Mouse (Mus musculus): Measurements from ENCODE around the gene Tyms. TPM values are rescaled to one million over a fixed set of nuclear protein-coding genes. Genes with fewer than 3 reads are reported as not detected.
"Not testable (repeated sequence)": the region's sequence is repeated elsewhere in the genome, so short reads cannot be mapped to it uniquely, and the experiment has no call there.

Gene Tyms
- total RNA-seq, 2 experiments from 2014 or later = 6.4 to 6.6 TPM

DNA sequence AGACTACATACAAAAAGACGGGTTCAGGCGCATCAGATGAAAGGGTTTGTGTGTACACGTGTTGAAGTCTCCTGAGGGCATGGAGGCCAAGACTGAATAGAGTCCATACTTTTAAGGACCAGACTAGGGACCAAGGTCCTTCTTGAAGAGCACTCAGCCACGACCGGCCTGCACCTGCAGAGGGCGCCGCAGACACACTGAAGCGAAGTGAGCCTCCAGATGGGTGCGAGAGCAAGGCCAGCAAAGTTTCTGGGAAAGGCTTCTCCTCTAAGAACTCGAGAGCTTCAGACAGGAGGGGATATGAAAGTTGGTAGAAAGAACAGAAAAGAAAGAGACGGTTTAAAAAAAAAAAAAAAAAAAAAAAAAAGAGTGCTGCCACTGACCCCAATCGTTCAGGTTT lies 30.9 kb upstream of the Tyms start:
- DNase-seq (ENCODE audit: extremely low spot score in 1 of 2, low spot score in 1 of 2) = peak in 1 of 2 experiments; percentile 71

GRCm38 (mm10) chr5:30103340-30103739 lies 29.9 kb upstream of the Tyms start:
- no peak for DNase-seq (ENCODE audit: extremely low spot score in 1 of 2, low spot score in 1 of 2)

DNA sequence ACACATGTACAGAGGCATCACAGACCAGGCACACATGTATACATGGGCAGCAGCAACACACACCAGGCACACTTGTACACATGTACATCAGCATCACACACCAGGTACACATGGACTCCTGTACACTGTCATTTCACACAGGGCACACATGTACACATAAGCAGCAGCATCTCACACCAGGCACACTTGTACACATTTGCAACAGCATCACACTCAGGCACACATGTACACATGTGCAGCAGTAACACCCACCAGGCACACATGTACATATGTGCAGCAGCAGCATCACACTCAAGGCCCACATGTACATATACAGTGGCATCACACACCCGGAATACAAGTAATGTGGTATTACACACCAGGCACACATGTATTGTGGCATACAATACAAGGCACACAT lies 24.8 kb upstream of the Tyms start:
- peak in 1 of 2 experiments; percentile 2 for DNase-seq (ENCODE audit: extremely low spot score in 1 of 2, low spot score in 1 of 2)

DNA sequence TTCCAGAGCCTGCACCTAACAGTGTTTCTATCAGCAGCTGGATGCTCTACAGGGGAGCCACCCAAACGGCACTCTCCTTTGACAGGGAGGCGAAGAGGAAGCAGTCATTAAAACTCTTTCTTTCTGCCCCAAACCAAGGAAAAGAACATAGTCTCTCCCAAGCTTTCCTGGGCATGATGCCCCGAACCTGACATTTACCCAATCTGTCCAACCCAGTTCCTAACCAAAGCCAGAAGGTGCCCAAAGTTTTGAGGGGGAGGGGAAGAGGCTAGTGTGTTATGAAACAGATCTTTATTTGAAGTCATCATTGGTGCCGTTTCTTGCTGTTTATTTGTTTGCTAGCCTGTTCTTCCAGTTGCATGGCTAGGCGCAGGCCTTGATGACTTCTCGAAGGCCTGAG lies 22.3 kb upstream of the Tyms start:
- peak in 1 of 2 experiments; percentile 5 for DNase-seq (ENCODE audit: extremely low spot score in 1 of 2, low spot score in 1 of 2)

DNA sequence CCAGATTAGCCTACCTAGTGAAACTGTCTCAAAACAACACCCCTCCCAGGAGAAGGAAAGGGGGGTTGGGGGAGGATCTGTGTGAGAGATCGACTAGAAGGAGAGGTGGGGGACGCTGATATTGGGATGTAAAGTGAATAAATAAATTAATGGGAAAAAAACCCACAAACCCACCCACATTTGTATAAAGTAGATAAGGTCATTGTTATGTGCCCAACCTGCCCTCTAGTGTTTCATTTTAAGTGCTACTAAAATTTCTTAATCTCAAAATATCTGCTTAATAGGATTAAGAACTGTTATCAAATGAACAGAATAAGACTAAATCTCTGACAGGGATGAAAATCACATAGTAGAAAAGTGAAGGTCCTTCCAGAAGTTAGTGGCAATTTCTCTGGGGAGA lies 21.0 kb upstream of the Tyms start:
- DNase-seq (ENCODE audit: extremely low spot score in 1 of 2, low spot score in 1 of 2) = no peak

GRCm38 (mm10) chr5:30092701-30093100 lies 19.3 kb upstream of the Tyms start:
- no peak for DNase-seq (ENCODE audit: extremely low spot score in 1 of 2, low spot score in 1 of 2)

DNA sequence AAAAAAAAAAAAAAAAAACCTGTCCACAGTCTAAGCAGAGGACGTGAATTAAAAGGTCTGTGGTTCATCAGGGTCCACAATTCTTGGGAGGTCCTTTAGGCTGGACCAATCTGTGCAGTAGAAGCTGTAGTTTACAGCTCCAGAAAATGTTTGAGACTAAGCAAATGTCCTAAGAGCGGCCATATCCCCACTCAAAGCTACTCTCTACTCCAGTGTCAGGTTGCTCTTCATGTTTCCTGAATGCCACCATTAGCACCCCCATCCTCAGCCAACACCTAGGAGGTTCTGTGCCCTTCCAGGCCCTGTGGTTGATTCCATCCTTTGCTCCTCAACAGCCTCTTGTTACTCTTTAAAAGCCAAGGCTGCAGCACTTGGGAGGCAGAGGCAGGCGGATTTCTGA lies 1.0 kb downstream of the Tyms start:
- no peak for DNase-seq (ENCODE audit: extremely low spot score in 1 of 2, low spot score in 1 of 2)

DNA sequence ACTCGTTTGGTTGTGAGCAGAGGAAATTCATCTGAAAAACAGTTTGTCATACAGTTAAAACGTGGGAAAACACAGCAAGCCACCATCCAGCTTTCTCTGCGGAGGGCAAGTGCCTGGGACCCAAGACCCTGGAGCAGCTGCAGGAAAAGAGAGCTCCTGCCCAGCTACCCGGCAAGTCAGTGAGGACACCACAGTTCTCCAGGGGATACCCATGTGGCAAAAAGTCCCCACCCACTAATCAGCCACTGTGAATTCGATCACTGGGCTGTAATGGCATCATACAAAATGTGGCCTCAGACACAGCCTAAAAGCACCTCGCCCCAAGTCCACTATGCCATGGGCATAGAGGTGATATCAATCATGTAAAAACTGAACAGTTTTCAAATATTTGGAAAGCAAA lies 1.7 kb downstream of the Tyms start:
- no peak for DNase-seq (ENCODE audit: extremely low spot score in 1 of 2, low spot score in 1 of 2)

DNA sequence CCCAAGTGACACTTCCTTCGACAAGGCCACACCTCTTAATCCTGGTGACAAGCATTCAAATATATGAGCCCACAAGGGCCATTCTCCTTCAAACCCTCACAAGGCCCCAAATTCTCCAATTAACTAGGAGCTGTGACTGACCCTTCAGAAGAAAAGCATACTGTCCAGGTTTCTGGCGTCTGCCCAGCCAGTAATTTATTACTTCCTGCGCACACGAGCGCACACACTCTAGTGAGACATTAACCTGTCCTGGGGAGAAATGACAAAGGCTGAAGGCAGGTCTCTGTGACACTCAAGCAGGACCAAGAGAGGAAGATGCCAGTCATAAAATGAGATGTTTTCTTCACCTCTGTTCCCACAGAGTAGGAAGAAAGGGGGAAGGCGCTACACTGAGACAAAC lies 5.7 kb downstream of the Tyms start:
- no peak for DNase-seq (ENCODE audit: extremely low spot score in 1 of 2, low spot score in 1 of 2)

DNA sequence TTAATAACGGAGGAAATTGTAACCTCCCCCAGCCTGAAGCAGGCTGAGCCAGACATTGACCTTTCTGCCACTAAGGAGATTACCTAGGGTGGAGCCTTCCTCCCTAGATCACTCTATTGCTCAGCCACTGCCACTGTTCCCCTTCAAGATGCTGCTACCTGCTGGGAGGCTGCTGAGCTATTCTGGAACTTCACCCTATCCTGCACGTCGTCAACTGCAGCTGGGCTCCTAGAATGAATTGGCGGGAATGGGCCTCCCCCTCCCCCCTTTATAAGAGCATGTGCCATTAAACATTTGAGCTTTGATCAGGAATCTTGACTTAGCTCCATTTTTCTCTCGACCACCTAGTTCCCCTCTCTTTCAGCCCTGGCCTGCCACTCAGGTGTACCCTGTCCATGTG lies 13.8 kb downstream of the Tyms start:
- not testable (repeated sequence) for DNase-seq (ENCODE audit: extremely low spot score in 1 of 2, low spot score in 1 of 2)

GRCm38 (mm10) chr5:30058216-30058731 lies 15.1 kb downstream of the Tyms start:
- DNase-seq (ENCODE audit: extremely low spot score in 1 of 2, low spot score in 1 of 2) = no peak

GRCm38 (mm10) chr5:30039841-30040240 lies 33.6 kb downstream of the Tyms start:
- DNase-seq (ENCODE audit: extremely low spot score in 1 of 2, low spot score in 1 of 2) = not testable (repeated sequence)

- not testable (repeated sequence) for DNase-seq (ENCODE audit: extremely low spot score in 1 of 2, low spot score in 1 of 2)
Observed at GRCm38 (mm10) chr5:30039324-30039723, 34.1 kb downstream of the Tyms start.

- not testable (repeated sequence) for DNase-seq (ENCODE audit: extremely low spot score in 1 of 2, low spot score in 1 of 2)
Observed at GRCm38 (mm10) chr5:30037111-30037510, 36.3 kb downstream of the Tyms start.

DNA sequence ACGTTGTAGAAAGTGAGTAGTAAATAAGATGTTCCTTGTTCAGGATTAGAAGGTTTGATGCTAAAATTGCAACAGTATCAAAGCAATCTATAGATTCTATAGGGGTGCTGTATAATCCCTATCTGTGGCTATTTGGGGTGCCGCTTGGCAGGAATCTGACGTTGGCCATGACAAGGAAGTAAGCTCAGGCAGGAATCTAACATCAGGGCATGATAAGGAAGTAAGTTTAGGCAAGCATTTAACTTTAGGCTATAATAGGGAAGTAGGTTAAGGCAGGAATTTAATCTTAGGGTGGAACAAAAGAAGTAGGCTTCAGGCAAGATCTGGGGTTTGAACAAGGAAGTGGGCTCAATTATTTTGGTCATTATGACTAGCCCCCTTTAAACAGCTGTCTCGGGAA lies 37.6 kb downstream of the Tyms start:
- not testable (repeated sequence) for DNase-seq (ENCODE audit: extremely low spot score in 1 of 2, low spot score in 1 of 2)

GRCm38 (mm10) chr5:30014580-30014979 lies 58.8 kb downstream of the Tyms start:
- DNase-seq (ENCODE audit: extremely low spot score in 1 of 2, low spot score in 1 of 2) = no peak

GRCm38 (mm10) chr5:30012726-30013503 lies 60.5 kb downstream of the Tyms start, which contains the start of gene Il6:
Il6 (plus strand) TSS chr5:30013114.
- DNase-seq (ENCODE audit: extremely low spot score in 1 of 2, low spot score in 1 of 2) = peak; percentile 76 to 92

Other genes with a start within 250 kb of the Tyms start
- gene Il6, start 60.5 kb downstream of the Tyms start, total RNA-seq (2021) = not detected
- gene Garem2, start 31.5 kb upstream of the Tyms start, total RNA-seq (2021) = 10 to 100 TPM; 13.1 to 13.6 TPM
- 1 to 10 TPM; 2.6 to 3.5 TPM for gene 3110082J24Rik, start 32.5 kb upstream of the Tyms start, total RNA-seq (2021)
- gene Hadha, start 81.5 kb upstream of the Tyms start, total RNA-seq (2021) = 10 to 100 TPM; 69.9 to 73.9 TPM
- gene Hadhb, start 81.6 kb upstream of the Tyms start, total RNA-seq (2021) = 10 to 100 TPM; 88.1 to 98.2 TPM
- not detected for gene Adgrf3, start 132.1 kb upstream of the Tyms start, total RNA-seq (2021)
- gene Selenoi, start 159.0 kb upstream of the Tyms start, total RNA-seq (2021) = 10 to 100 TPM; 36.7 to 37.8 TPM
- gene Drc1, start 207.8 kb upstream of the Tyms start, total RNA-seq (2021) = 10 to 100 TPM in 1 of 2 experiments, 1 to 10 TPM in 1; 8.1 to 14.3 TPM

All from layer of hippocampus, postnatal 25 days (tissue).